Mouse (Mus musculus) kidney, postnatal 25 days (tissue): ENCODE results near the gene Hdac6.
A peak's percentile ranks its signal among the peaks of the same experiment; 100 is the strongest.
"Not testable (repeated sequence)": the region's sequence is repeated elsewhere in the genome, so short reads cannot be mapped to it uniquely, and the experiment has no call there.

Experiments used
- DNase-seq, 2 experiments: peaks; one replicate each; pipeline ENCODE4 v3.0.0; 2021; ENCODE audit warnings: mixed read lengths in 2 of 2

The Hdac6 gene

DNA sequence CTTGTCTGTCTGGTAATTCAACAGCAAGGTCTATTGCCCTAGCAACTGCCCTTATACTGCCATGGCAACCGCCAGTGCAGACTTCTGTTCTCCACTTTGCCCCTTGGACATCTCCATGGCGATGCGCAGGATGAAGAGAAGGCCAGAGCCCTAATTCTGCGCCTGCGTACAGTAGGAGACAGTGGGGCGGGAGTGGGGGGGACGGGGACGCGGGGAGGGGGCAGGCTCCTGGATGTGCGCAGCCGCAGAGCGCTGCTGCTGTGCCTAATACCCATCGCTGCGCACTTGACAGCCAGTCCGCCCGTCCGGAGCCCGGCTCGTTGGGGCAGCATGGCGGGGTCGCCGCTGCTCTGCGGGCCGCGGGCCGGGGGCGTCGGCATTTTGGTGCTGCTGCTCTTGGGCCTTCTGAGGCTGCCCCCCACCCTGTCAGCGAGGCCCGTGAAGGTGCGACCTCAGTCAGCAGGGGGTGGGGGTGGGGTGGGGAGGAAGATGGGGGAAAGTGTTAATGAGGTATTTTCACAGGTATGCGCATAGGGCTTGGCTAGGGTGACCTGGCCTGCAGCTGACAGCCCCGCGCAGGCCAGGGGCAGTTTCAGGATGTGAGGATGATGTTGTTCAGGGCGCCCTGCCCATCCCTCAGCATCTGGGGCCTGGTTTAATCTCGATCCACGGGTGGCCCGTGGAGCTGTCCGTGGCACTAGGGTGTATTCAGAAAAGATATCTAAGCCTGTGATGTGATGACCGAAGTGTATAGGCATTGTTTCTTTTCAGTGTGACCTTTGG, 27.9 kb downstream of the Hdac6 start, which contains the start of gene Pcsk1n:
Pcsk1n (plus strand) TSS at position 222 of the 783 bp plus-strand sequence.
- no peak for DNase-seq

DNA sequence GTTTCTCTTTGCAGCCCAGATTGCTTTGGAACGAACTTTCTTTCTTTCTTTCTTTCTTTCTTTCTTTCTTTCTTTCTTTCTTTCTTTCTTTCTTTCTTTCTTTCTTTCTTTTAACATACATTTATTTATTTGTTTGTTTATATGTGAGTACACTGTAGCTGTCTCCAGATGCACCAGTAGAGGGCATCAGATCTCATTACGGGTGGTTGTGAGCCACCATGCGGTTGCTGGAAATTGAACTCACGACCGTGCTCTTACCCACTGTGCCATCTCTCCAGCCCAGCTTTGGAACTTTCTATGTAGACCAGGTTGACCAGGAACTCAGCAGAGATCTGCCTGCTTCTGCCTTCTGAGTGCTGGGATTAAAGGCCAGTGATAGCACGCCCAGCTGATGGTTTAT, 29.7 kb downstream of the Hdac6 start:
- DNase-seq: not testable (repeated sequence)

DNA sequence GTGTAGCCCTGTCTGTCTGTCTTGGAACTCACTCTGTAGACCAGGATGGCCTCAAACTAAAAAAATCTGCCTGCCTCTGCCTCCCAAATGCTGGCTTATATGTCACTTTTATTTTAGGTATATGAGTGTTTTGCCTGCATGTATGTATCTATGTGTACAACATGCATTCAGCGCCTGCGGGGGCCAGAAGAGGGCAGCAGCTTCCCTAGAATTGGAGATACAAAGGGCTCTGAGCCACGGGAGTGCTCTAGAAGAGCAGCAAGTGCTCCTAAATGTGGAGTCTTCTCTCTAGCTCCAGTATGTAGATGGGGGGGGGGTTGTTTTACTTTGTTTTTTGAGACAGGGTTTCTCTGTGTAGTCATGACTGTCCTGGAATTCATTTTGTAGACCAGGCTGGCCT, 32.0 kb downstream of the Hdac6 start:
- peak in 1 of 2 experiments; percentile 34 for DNase-seq

DNA sequence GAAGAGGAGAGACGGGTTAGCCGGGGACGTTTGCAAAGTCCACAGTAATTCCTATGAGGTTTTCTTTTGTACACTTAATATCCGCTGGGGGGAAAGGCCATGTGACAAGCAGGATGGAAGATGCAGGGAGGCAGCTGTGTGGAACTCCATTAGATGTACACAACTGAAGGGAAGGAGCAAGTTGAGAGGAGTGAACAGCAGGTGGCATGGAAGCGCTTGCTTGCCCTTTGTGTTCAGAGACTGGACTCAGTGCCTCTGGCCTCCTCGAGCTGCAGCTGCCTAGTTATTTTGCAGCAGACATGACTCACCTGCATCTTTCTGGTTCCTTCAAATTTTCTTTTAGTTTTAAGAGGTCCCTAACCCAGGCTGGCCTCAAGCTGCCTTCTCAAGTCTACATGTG, 37.2 kb downstream of the Hdac6 start:
- no peak for DNase-seq

DNA sequence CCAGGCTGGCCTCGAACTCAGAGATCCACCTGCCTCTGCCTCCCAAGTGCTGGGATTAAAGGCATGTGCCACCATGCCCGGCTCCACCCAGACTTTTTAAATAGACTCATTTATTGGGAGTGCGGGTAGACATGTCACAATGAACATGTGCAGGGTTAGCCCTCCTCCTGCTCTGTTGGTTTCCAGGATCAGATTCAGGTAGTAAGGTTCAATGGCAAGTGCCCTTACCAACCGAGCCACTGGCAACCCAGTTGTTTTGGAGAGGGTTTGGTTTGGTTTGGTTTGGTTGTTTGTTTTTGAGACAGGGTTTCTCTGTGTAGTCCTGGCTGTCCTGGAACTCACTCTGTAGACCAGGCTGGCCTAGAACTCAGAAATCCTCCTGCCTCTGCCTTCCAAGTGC, 38.4 kb downstream of the Hdac6 start, which contains the start of gene Gm10490:
Gm10490 (plus strand) TSS at position 301 of the 400 bp plus-strand sequence.
- not testable (repeated sequence) for DNase-seq

DNA sequence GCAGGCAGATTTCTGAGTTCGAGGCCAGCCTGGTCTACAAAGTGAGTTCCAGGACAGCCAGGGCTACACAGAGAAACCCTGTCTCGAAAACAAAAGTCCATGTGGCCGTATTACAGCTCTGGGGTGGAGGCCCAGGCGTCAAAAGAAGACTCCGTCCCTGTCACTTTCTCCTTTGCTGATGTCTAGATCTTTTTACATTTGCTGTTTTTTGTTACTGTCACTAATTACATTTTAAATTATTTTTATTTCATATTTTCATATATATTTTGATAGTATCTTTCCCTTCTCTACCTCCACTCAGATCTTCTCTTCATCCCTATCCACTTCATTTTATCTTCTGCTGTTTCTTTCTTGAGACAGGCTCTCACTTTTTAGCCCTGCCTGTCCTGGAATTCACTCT, 40.0 kb downstream of the Hdac6 start, which contains the start of gene Gm10491:
Gm10491 (minus strand) TSS at position 101 of the 400 bp plus-strand sequence.
- no peak for DNase-seq

DNA sequence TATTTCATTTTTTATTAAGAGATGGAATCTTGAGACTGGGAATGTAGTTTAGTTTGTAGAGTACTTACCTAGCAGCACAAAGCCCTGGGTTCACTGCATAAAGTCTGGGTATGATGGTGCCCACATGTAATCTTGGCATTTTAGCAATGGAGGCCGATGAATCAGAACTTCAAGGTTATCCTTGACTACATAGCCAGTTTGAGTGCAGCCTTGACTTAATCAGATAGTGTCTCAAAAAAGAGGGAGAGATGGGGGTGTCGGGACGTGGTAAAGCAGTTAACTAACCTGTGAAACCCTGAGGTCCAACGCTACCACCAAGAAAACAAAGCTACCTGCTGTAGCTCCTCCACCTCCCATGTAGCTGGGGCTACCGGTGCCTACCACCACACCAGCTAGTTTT, 43.2 kb downstream of the Hdac6 start:
- no peak for DNase-seq

DNA sequence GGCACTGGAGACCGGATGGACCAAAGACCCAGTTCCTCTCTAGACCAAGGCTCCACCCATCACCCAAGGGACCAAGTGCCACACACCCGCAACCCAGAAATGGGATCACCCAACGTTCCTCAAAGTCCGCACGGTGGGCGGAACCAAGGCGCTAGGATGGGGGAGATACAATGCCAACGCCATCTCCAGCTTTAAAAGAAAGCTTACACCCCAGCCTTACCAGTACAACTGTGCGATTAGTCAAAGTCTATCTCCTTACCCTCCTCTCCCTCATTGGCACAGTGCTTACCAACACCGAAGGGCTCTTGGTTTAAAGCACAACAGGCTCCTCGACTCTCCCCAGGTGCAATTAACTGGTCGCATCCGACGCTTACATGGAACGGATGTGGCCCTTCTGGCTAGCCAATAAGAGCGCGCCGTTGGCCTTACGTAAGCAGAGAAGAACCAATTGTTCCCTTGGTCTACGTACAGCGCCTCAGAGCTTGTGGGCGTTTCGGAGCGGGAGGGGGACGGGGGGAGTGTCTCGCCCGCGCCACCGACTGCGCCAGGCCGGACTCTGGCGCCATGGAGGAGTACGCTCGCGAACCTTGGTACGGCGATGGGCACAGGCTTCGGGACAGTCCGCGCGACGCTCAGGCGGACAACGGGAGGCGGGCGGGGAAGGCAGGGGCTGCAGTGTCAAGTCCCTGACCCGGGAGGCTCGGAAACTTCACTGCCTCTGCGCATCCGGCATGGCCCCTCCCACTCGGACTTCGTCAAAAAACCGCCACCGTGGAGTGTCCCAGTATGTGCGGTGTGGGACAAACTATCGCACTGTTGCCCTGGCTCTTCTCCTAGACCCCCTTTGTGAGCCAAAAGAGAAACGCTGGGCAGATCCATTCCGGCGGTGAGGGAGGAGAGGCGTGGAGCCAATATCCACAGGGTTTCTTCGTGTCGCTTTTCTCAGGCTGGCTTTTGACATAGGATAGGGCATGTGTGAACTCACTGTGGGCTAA, 48.5 kb downstream of the Hdac6 start, which contains the start of the genes Pqbp1 and Timm17b:
Pqbp1 (minus strand) TSS at position 390 of the 995 bp plus-strand sequence.
Timm17b (plus strand) TSS at position 478 of the 995 bp plus-strand sequence.
- DNase-seq: peak; percentile 92 to 96

DNA sequence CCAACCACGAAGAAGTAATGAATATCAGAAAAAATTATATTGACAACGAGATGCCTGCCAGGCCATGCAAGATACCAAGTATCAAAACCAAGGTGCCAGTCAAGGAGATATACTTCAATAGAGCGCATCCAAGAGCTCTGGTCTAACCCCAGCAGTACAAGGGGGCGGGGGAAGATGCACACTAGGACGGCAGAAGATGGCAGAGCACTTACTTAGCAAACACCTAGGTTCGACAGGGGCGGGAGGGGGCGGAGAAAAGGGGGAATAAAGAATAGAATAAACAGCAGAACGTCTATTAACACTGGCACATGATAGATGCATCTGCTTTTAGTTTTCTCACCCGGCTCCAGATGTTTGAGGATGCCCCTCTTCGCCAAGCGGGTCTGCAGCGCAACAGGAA, 49.5 kb downstream of the Hdac6 start:
- DNase-seq: no peak

DNA sequence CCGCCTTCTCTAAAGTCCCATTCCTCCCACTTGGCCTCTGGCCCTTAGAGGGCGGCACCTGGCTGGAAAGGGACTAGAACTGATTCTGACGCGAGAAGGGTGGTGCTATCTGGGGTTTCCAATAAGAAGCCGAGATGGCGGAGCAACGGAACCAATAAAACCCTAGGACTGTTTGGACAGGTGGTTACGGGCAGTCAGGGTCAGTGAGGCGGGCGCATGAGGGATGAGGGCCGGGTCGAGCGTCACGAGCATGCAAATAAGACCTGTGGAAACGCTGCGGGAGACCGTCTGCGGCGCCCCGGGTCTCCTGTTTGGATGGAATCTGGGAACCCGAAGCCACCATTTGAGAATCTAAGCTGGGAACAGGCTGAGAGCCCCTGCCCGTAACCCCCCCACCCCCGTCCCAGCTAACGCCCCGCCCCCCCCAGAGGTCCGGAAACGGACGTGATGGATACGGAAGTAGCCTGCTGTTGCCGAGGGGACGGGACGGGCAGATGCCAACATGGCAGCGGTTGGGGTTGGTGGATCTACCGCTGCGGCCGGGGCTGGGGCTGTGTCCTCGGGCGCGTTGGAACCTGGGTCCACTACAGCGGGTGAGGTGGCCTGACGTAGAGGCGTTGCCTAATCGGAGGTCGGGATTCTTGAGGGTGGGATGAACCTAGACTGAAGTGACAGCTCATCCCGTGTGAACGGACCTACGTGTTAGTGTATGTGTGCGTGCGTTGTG, 63.7 kb downstream of the Hdac6 start, which contains the start of gene Slc35a2:
Slc35a2 (plus strand) TSS at position 188 of the 727 bp plus-strand sequence.
- peak; percentile 88 to 96 for DNase-seq
